Comparison of ENCODE assay signal across 8 mouse cellular contexts in the genomic region with DNA sequence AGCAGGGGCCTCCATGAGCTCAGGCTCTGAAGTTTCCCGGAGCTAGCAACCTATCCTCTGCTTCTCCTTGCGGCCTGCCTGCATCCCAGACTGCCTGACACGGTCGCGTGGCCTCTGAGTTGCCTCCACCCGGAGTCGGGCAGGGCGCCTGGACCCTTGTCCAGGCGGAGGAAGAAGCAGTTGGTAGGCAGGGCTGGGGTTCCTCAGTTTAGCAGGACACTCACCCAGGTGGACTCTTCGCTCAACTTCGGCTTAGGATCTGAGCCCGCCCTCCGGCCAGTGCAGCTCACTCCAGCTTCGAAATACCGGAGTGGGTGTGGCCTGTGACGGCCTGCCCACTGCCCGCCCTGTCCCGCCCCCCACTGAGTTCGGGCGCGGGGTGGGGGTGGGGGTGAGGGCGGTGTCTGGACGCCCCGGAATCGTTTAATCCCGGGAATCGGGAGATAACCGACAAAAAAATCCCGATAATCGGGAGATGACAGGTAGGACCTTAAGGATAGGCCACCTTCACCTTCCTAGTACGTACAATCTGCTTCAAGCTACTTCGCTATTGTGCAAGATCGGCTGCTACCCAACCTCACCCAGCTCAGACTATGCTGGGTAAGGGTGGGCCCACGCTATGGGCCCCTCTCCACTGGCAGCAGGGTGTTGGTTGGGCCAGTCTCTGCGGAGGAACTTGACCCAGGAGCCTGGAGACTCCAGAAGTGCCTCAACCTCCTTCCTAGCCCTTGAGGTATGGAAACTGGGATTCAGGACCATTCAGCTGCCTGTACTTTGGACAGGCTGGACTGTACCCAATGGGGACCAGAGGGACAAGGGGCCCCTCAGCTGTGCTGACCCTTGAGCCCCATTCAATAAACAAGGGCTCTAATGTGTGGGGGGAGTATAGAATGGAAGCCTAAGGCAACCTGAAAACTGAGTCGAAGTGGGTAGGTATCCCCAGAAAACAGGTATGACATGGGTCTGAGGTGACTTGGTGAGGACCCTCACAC. TPM values are rescaled to one million over a fixed set of nuclear protein-coding genes. Genes with fewer than 3 reads are reported as not detected.
DNase-seq lines count a peak whose midpoint lies in the region; ATAC-seq and TF ChIP-seq lines count a peak whose summit lies in the region.

TSS of gene Tcirg1 (minus strand) at position 339 of the 992 bp plus-strand sequence.

- no peak for TF ChIP-seq CTCF in bone marrow, adult 2 months (IDR thresholded peaks at IDR 0.05; ENCODE audit: control insufficient read depth, insufficient read depth, low read length)
- TF ChIP-seq CTCF in lung, adult 2 months (IDR thresholded peaks at IDR 0.05; ENCODE audit: insufficient read depth, low read length) = no peak
- TF ChIP-seq CTCF in thymus, adult 2 months (IDR thresholded peaks at IDR 0.05; ENCODE audit: borderline replicate concordance, control insufficient read depth, extremely low read depth, insufficient read depth, low read length, poor library complexity) = no peak

- intact Hi-C loops in heart, postnatal 10 days (cut with DNase I) = no loop called here

- TF ChIP-seq POLR2A in bone marrow, adult 2 months (IDR thresholded peaks at IDR 0.05; ENCODE audit: borderline replicate concordance, control insufficient read depth, low read depth, low read length) = peak; percentile 75; the same call in 1 of the 2 replicates
- TF ChIP-seq POLR2A in lung, adult 2 months (IDR thresholded peaks at IDR 0.05; ENCODE audit: borderline replicate concordance, extremely low read depth, low read depth, low read length) = peak; percentile 87; the same call in 1 of the 2 replicates
- no peak for TF ChIP-seq POLR2A in thymus, adult 2 months (IDR thresholded peaks at IDR 0.05; ENCODE audit: control insufficient read depth, extremely low read depth, insufficient read depth, low read length, poor library complexity)

- H3K9ac ChIP-seq in forebrain, embryonic 12.5 days = peak within 1 kb of the TSS; percentile 58
- peak within 1 kb of the TSS; percentile 44 for H3K9ac ChIP-seq in neural tube, embryonic 15.5 days (replicated peaks)

- DNase-seq in CD8-positive naive resting alpha-beta T cell, adult 2 months (ENCODE audit: low read depth in 2 of 2, low spot score in 2 of 2) = peak; percentile 35 to 52
- DNase-seq in heart, postnatal 10 days = peak; percentile 84 to 87
- DNase-seq in kidney, postnatal 4 days = peak; percentile 85 to 91
- peak; percentile 87 for DNase-seq in lung, adult 2 months
- peak; percentile 76 for DNase-seq in thymus, adult 2 months

- H3K4me2 ChIP-seq in forebrain, embryonic 12.5 days = peak within 1 kb of the TSS; percentile 61
- peak within 1 kb of the TSS; percentile 83 for H3K4me2 ChIP-seq in neural tube, embryonic 15.5 days

- peak within 1 kb of the TSS; percentile 72 for H3K4me3 ChIP-seq in bone marrow, adult 2 months (replicated peaks; ENCODE audit: control insufficient read depth, low read depth, low read length)
- H3K4me3 ChIP-seq in forebrain, embryonic 12.5 days (replicated peaks) = peak within 1 kb of the TSS; percentile 43
- peak within 1 kb of the TSS; percentile 65 for H3K4me3 ChIP-seq in lung, adult 2 months (replicated peaks; ENCODE audit: extremely low read depth, low read depth, low read length)
- H3K4me3 ChIP-seq in neural tube, embryonic 15.5 days (replicated peaks) = peak within 1 kb of the TSS; percentile 49
- H3K4me3 ChIP-seq in thymus, adult 2 months (ENCODE audit: control insufficient read depth, insufficient read depth, low read length) = peak within 1 kb of the TSS; percentile 90

- H3K4me1 ChIP-seq in bone marrow, adult 2 months (ENCODE audit: control insufficient read depth, insufficient read depth, low read length) = peaks cover 2% of the 10 kb centered on the region
- H3K4me1 ChIP-seq in forebrain, embryonic 12.5 days = peaks cover 43% of the 10 kb centered on the region
- H3K4me1 ChIP-seq in lung, adult 2 months (ENCODE audit: control insufficient read depth, insufficient read depth, low read length) = peaks cover 13% of the 10 kb centered on the region
- H3K4me1 ChIP-seq in neural tube, embryonic 15.5 days = peaks cover 38% of the 10 kb centered on the region
- H3K4me1 ChIP-seq in thymus, adult 2 months (replicated peaks; ENCODE audit: control insufficient read depth, insufficient read depth, low read length) = peaks cover 50% of the 10 kb centered on the region

- peaks cover 34% of the 10 kb centered on the region for H3K36me3 ChIP-seq in forebrain, embryonic 12.5 days (replicated peaks)
- peaks cover 29% of the 10 kb centered on the region for H3K36me3 ChIP-seq in neural tube, embryonic 15.5 days
- no peaks in the 10 kb centered on the region; the same call in 1 of the 2 replicates for H3K36me3 ChIP-seq in thymus, adult 2 months (ENCODE audit: control insufficient read depth, insufficient read depth, low read length)

- H3K27me3 ChIP-seq in forebrain, embryonic 12.5 days = peaks cover 9% of the 10 kb centered on the region; the same call in 1 of the 2 replicates
- H3K27me3 ChIP-seq in neural tube, embryonic 15.5 days (replicated peaks) = no peaks in the 10 kb centered on the region
- H3K27me3 ChIP-seq in thymus, adult 2 months (ENCODE audit: control insufficient read depth, insufficient read depth, low read length) = no peaks in the 10 kb centered on the region

- ATAC-seq in forebrain, embryonic 12.5 days (ENCODE audit: low FRiP score) = peak; percentile 72
- ATAC-seq in neural tube, embryonic 15.5 days (ENCODE audit: low FRiP score) = peak; percentile 75

- H3K9me3 ChIP-seq in forebrain, embryonic 12.5 days = no peaks in the 10 kb centered on the region
- H3K9me3 ChIP-seq in neural tube, embryonic 15.5 days (replicated peaks) = no peaks in the 10 kb centered on the region

- H3K27ac ChIP-seq in bone marrow, adult 2 months (ENCODE audit: control insufficient read depth, insufficient read depth, low read depth, low read length, poor library complexity) = peak within 1 kb of the TSS; percentile 83
- no peak within 1 kb of the TSS for H3K27ac ChIP-seq in forebrain, embryonic 12.5 days
- peak within 1 kb of the TSS; percentile 63 for H3K27ac ChIP-seq in neural tube, embryonic 15.5 days (replicated peaks)
- H3K27ac ChIP-seq in thymus, adult 2 months (ENCODE audit: control insufficient read depth, insufficient read depth, low read length) = no peak within 1 kb of the TSS

- WGBS in bone marrow, adult 2 months = 3% methylated on average over 36 of the region's 36 CpGs
- 5% methylated on average over 35 of the region's 36 CpGs for WGBS in forebrain, embryonic 12.5 days
- WGBS in lung, adult 2 months = 3% methylated on average over 36 of the region's 36 CpGs
- WGBS in neural tube, embryonic 15.5 days = 7% methylated on average over 36 of the region's 36 CpGs
- 4% methylated on average over 36 of the region's 36 CpGs for WGBS in thymus, adult 2 months

RNA-seq across cellular contexts. Expression of gene Tcirg1, which starts in this region (rescaled TPM):
- polyA plus RNA-seq in bone marrow, adult 2 months (2011; ENCODE audit: insufficient read depth, insufficient read length, low replicate concordance, missing spikeins) = 116 and 292 TPM in 2 replicates
- polyA plus RNA-seq in forebrain, embryonic 12.5 days (2016; fragmentation: Nextera tagmentation; extraction: Ambion mirVana) = 10.3 and 12.4 TPM in 2 replicates
- total RNA-seq in heart, postnatal 10 days (2021) = 10 to 100 TPM; 15.7 to 16.2 TPM
- polyA plus RNA-seq in lung, adult 2 months (2012; rRNA removed) = 157 and 164 TPM in 2 replicates
- polyA plus RNA-seq in neural tube, embryonic 15.5 days (2015; fragmentation: Nextera tagmentation; extraction: Ambion mirVana) = 20.3 and 29.0 TPM in 2 replicates
- polyA plus RNA-seq in thymus, adult 2 months (2012; rRNA removed) = 270 and 293 TPM in 2 replicates

Comparison
In these comparisons a context has a peak if more than half of its experiments do, and no peak if none do; other contexts are left out.
1. H3K27ac ChIP-seq: peak in bone marrow, adult 2 months (single experiment) and neural tube, embryonic 15.5 days (single experiment); none in forebrain, embryonic 12.5 days (single experiment) and thymus, adult 2 months (single experiment).
2. Peak in every context shown above with its lines, with median percentiles within 50 percentile points of each other: DNase-seq and H3K4me3 ChIP-seq.